Mouse (Mus musculus) thymus, postnatal 25 days (tissue): ENCODE results near the gene 3110082I17Rik.
A peak's percentile ranks its signal among the peaks of the same experiment; 100 is the strongest.

ENCODE experiments used
- DNase-seq: peaks from one replicate; pipeline ENCODE4 v3.0.0; 2022

Gene 3110082I17Rik

GRCm38 (mm10) chr5:139417480-139417879 lies 42.8 kb downstream of the 3110082I17Rik start:
- no peak for DNase-seq

GRCm38 (mm10) chr5:139416942-139417341 lies 43.4 kb downstream of the 3110082I17Rik start:
- peak; percentile 44 for DNase-seq

- no peak for DNase-seq
Measured at GRCm38 (mm10) chr5:139415001-139415400, 45.3 kb downstream of the 3110082I17Rik start.

- DNase-seq = no peak
Measured at GRCm38 (mm10) chr5:139413545-139413944, 46.8 kb downstream of the 3110082I17Rik start.

GRCm38 (mm10) chr5:139411665-139412314 lies 48.5 kb downstream of the 3110082I17Rik start:
- DNase-seq = no peak

- no peak for DNase-seq
Measured at GRCm38 (mm10) chr5:139411117-139411516, 49.2 kb downstream of the 3110082I17Rik start.

GRCm38 (mm10) chr5:139410056-139410455 lies 50.3 kb downstream of the 3110082I17Rik start:
- DNase-seq = no peak

GRCm38 (mm10) chr5:139409412-139409811 lies 50.9 kb downstream of the 3110082I17Rik start:
- DNase-seq = no peak

- DNase-seq = no peak
Measured at GRCm38 (mm10) chr5:139408511-139408910, 51.8 kb downstream of the 3110082I17Rik start.

- DNase-seq = no peak
Measured at GRCm38 (mm10) chr5:139407121-139407885, 53.0 kb downstream of the 3110082I17Rik start.

- DNase-seq = no peak
Measured at GRCm38 (mm10) chr5:139405953-139406352, 54.4 kb downstream of the 3110082I17Rik start.

GRCm38 (mm10) chr5:139405478-139405877 lies 54.8 kb downstream of the 3110082I17Rik start:
- DNase-seq = no peak

GRCm38 (mm10) chr5:139404801-139405401 lies 55.4 kb downstream of the 3110082I17Rik start, which contains the start of gene C130050O18Rik:
TSS of gene C130050O18Rik (plus strand) at chr5:139405280.
- no peak for DNase-seq

GRCm38 (mm10) chr5:139403692-139404260 lies 56.6 kb downstream of the 3110082I17Rik start:
- no peak for DNase-seq

- DNase-seq = no peak
Measured at GRCm38 (mm10) chr5:139402106-139402505, 58.2 kb downstream of the 3110082I17Rik start.

- no peak for DNase-seq
Measured at GRCm38 (mm10) chr5:139399991-139400390, 60.3 kb downstream of the 3110082I17Rik start.

- no peak for DNase-seq
Measured at GRCm38 (mm10) chr5:139398786-139399185, 61.5 kb downstream of the 3110082I17Rik start.

- peak; percentile 91 for DNase-seq
Measured at GRCm38 (mm10) chr5:139397959-139398753, 62.2 kb downstream of the 3110082I17Rik start.

GRCm38 (mm10) chr5:139397359-139397916 lies 62.9 kb downstream of the 3110082I17Rik start:
- no peak for DNase-seq

- no peak for DNase-seq
Measured at GRCm38 (mm10) chr5:139395528-139395927, 64.8 kb downstream of the 3110082I17Rik start.

- DNase-seq = no peak
Measured at GRCm38 (mm10) chr5:139394399-139394798, 65.9 kb downstream of the 3110082I17Rik start.

GRCm38 (mm10) chr5:139393197-139393588 lies 67.1 kb downstream of the 3110082I17Rik start:
- DNase-seq = no peak
